Mouse (Mus musculus) cortical plate, adult 2 months (tissue): ENCODE data around the gene Camk2n1.

Source experiments
- CTCF ChIP-seq: fragments of 200-500 bp; IDR thresholded peaks from 2 replicates; pipeline ENCODE4 v1.5.1; 2011; ENCODE audit warnings: mild to moderate bottlenecking, control low read depth, low read length; ENCODE audit not compliant: insufficient read depth; ENCODE audit errors: extremely low read depth
- POLR2A ChIP-seq: fragments of 200-500 bp; IDR thresholded peaks from 2 replicates; pipeline ENCODE4 v1.6.1; 2011; ENCODE audit warnings: mild to moderate bottlenecking, low read length, control low read depth; ENCODE audit not compliant: insufficient read depth; ENCODE audit errors: extremely low read depth

- no peak for TF ChIP-seq CTCF
- TF ChIP-seq POLR2A: no peak
Measured at GRCm38 (mm10) chr4:138465446-138465845, 11.3 kb downstream of the Camk2n1 start.
